Mouse (Mus musculus) E14TG2a.4 (cell line): ENCODE data around the gene Alox8.

Experiments used
- CTCF ChIP-seq: conservative IDR thresholded peaks from 2 replicates; pipeline ENCODE4 v1.5.1; 2014; ENCODE audit warnings: low read length
- NANOG ChIP-seq: IDR thresholded peaks from 2 replicates; pipeline ENCODE4 v1.6.1; 2014; ENCODE audit warnings: borderline replicate concordance, low read length, mixed read lengths
- POU5F1 ChIP-seq: IDR thresholded peaks from 2 replicates; pipeline ENCODE4 v1.6.1; 2014; ENCODE audit warnings: low read length, borderline replicate concordance

- no peak for TF ChIP-seq CTCF
- TF ChIP-seq NANOG = no peak
- no peak for TF ChIP-seq POU5F1
These were observed 42.3 kb downstream of the Alox8 start for GRCm38 (mm10) chr11:69155351-69155750.
